8 mouse cellular contexts compared by ENCODE assay signal in genomic region chr12:32637400-32638100, GRCm38 (mm10).
A peak's percentile ranks its signal among the peaks of the same experiment; 100 is the strongest.
DNase-seq lines count a peak whose midpoint lies in the region; ATAC-seq and TF ChIP-seq lines count a peak whose summit lies in the region.

No protein-coding gene starts in this region.

- ATAC-seq in heart, embryonic 11.5 days (replicated peaks; ENCODE audit: insufficient number of reproducible peaks, low FRiP score, low TSS enrichment) = no peak
- peak; percentile 48 for ATAC-seq in forebrain, postnatal 0 days
- no peak for ATAC-seq in limb, embryonic 13.5 days (ENCODE audit: low FRiP score, low read depth)

- no peak for TF ChIP-seq EP300 in heart, adult 2 months (IDR thresholded peaks at IDR 0.05; ENCODE audit: insufficient read depth, low read depth, low read length)

- TF ChIP-seq CTCF in heart, adult 2 months (IDR thresholded peaks at IDR 0.05) = peak; percentile 91
- TF ChIP-seq CTCF in brain, embryonic 14.5 days (IDR thresholded peaks at IDR 0.05; ENCODE audit: borderline replicate concordance, extremely low read depth, insufficient read depth, insufficient read length) = no peak
- TF ChIP-seq CTCF in forebrain, postnatal 0 days (IDR thresholded peaks at IDR 0.05; ENCODE audit: low read depth) = peak; percentile 82

- H3K27ac ChIP-seq in heart, adult 2 months = peak overlapping the region; percentile 5; the same call in 1 of the 2 replicates
- H3K27ac ChIP-seq in heart, embryonic 11.5 days (ENCODE audit: low read depth, low read length) = no peak overlapping the region
- H3K27ac ChIP-seq in forebrain, postnatal 0 days (ENCODE audit: low read depth, low read length) = no peak overlapping the region
- H3K27ac ChIP-seq in limb, embryonic 13.5 days = no peak overlapping the region

- TF ChIP-seq POLR2A in heart, adult 2 months (IDR thresholded peaks at IDR 0.05; ENCODE audit: insufficient read depth, low read depth, low read length) = no peak
- no peak for TF ChIP-seq POLR2A in brain, embryonic 14.5 days (IDR thresholded peaks at IDR 0.05; ENCODE audit: borderline replicate concordance, extremely low read depth, insufficient read depth, insufficient read length, poor library complexity, severe bottlenecking)

- no peaks in the 10 kb centered on the region for H3K79me2 ChIP-seq in heart, adult 2 months (replicated peaks; ENCODE audit: control insufficient read depth, insufficient read depth, low read length)

- intact Hi-C loops in heart, adult 2 months (cut with DNase I) = loop anchor here (1.0 to 5.0 kb wide), 3 partner anchors 80 to 260 kb away; no protein-coding TSS in a partner anchor

- no peaks in the 10 kb centered on the region; the same call in 1 of the 2 replicates for H3K4me1 ChIP-seq in heart, adult 2 months (ENCODE audit: control insufficient read depth, insufficient read depth, low read length)
- H3K4me1 ChIP-seq in heart, embryonic 11.5 days (ENCODE audit: control insufficient read depth, insufficient read depth, low read length) = no peaks in the 10 kb centered on the region
- no peaks in the 10 kb centered on the region for H3K4me1 ChIP-seq in forebrain, postnatal 0 days (ENCODE audit: insufficient read depth)
- 0 out of 2 replicates have a peak, but pooled peaks cover 10% of the 10 kb centered on the region for H3K4me1 ChIP-seq in limb, embryonic 13.5 days

- no peak overlapping the region; the same call in 1 of the 2 replicates for H3K4me2 ChIP-seq in heart, embryonic 11.5 days
- H3K4me2 ChIP-seq in forebrain, postnatal 0 days (ENCODE audit: low read depth) = no peak overlapping the region
- 0 out of 2 replicates have a peak overlapping the region, but pooled peaks have one; percentile 23 for H3K4me2 ChIP-seq in limb, embryonic 13.5 days (replicated peaks)

- no peak for DNase-seq in heart, adult 2 months
- peak; percentile 67 for DNase-seq in 416B (ENCODE audit: low read depth)
- DNase-seq in brain, embryonic 14.5 days (ENCODE audit: low read depth) = peak; percentile 87
- DNase-seq in forebrain, postnatal 0 days = peak; percentile 86
- DNase-seq in retina, embryonic 14.5 days (ENCODE audit: low spot score) = peak; percentile 85
- DNase-seq in spleen, postnatal 10 days (ENCODE audit: low spot score in 2 of 2) = no peak

- no peaks in the 10 kb centered on the region for H3K27me3 ChIP-seq in heart, adult 2 months (ENCODE audit: control insufficient read depth, insufficient read depth, low read length)
- no peaks in the 10 kb centered on the region for H3K27me3 ChIP-seq in heart, embryonic 11.5 days (ENCODE audit: control insufficient read depth, insufficient read depth, low read length)
- no peaks in the 10 kb centered on the region for H3K27me3 ChIP-seq in forebrain, postnatal 0 days (ENCODE audit: insufficient read depth, low read length)
- no peaks in the 10 kb centered on the region for H3K27me3 ChIP-seq in limb, embryonic 13.5 days

- H3K36me3 ChIP-seq in heart, adult 2 months (ENCODE audit: control insufficient read depth, insufficient read depth, low read length) = no peaks in the 10 kb centered on the region
- H3K36me3 ChIP-seq in heart, embryonic 11.5 days (ENCODE audit: control insufficient read depth, insufficient read depth, low read length) = no peaks in the 10 kb centered on the region
- no peaks in the 10 kb centered on the region for H3K36me3 ChIP-seq in forebrain, postnatal 0 days (ENCODE audit: insufficient read depth)
- no peaks in the 10 kb centered on the region for H3K36me3 ChIP-seq in limb, embryonic 13.5 days

- WGBS in heart, adult 2 months = 2% methylated on average over 8 of the region's 8 CpGs
- 7% methylated on average over 8 of the region's 8 CpGs for WGBS in heart, embryonic 11.5 days (ENCODE audit: insufficient replicate concordance)
- 2% methylated on average over 8 of the region's 8 CpGs for WGBS in forebrain, postnatal 0 days
- WGBS in limb, embryonic 13.5 days = 7% methylated on average over 8 of the region's 8 CpGs

- peak overlapping the region; percentile 67; the same call in 1 of the 2 replicates for H3K9ac ChIP-seq in heart, adult 2 months (ENCODE audit: low read depth, low read length)
- no peak overlapping the region for H3K9ac ChIP-seq in heart, embryonic 11.5 days (ENCODE audit: low read depth, low read length)
- no peak overlapping the region for H3K9ac ChIP-seq in forebrain, postnatal 0 days
- no peak overlapping the region for H3K9ac ChIP-seq in limb, embryonic 13.5 days

- H3K9me3 ChIP-seq in heart, embryonic 11.5 days (replicated peaks; ENCODE audit: control insufficient read depth, low read length) = no peaks in the 10 kb centered on the region
- H3K9me3 ChIP-seq in forebrain, postnatal 0 days (ENCODE audit: low read length) = no peaks in the 10 kb centered on the region
- H3K9me3 ChIP-seq in limb, embryonic 13.5 days = no peaks in the 10 kb centered on the region

- no peak overlapping the region for H3K4me3 ChIP-seq in heart, adult 2 months
- H3K4me3 ChIP-seq in heart, embryonic 11.5 days (ENCODE audit: low read depth, low read length) = no peak overlapping the region
- H3K4me3 ChIP-seq in forebrain, postnatal 0 days (ENCODE audit: low read depth, low read length) = no peak overlapping the region
- no peak overlapping the region for H3K4me3 ChIP-seq in limb, embryonic 13.5 days

Comparison
In these comparisons a context has a peak if more than half of its experiments do, and no peak if none do; other contexts are left out.
1. DNase-seq: peak in 416B (single experiment), brain, embryonic 14.5 days (single experiment), forebrain, postnatal 0 days (single experiment) and retina, embryonic 14.5 days (single experiment); none in heart, adult 2 months (0 of 2) and spleen, postnatal 10 days (0 of 2).